Mouse (Mus musculus) hindbrain, embryonic 11.5 days (tissue): ENCODE data around the gene Zc3h7b. TPM values are rescaled to one million over a fixed set of nuclear protein-coding genes. Genes with fewer than 3 reads are reported as not detected.
"Not testable (repeated sequence)": the region's sequence is repeated elsewhere in the genome, so short reads cannot be mapped to it uniquely, and the experiment has no call there.

Source experiments
- ATAC-seq: fragments of 200-750 bp; cut with Nextera tagmentation; 2 replicates; pipeline ENCODE4 v1.8.0; 2017; ENCODE audit warnings: mild to moderate bottlenecking, moderate TSS enrichment, moderate library complexity; ENCODE audit not compliant: low FRiP score
- DNase-seq: peaks from one replicate; pipeline ENCODE4 v3.0.0-alpha.2; 2015; ENCODE audit warnings: low spot score
- H3K27ac ChIP-seq: fragments of 300-500 bp; sonication (generic); 2 replicates; pipeline ENCODE4 v1.5.1; 2014; ENCODE audit warnings: mild to moderate bottlenecking, low read depth, low read length
- H3K27me3 ChIP-seq: fragments of 300-500 bp; sonication (generic); 2 replicates; pipeline ENCODE4 v1.6.1; 2014; ENCODE audit warnings: mild to moderate bottlenecking, low read length, moderate library complexity, mixed read lengths; ENCODE audit not compliant: control insufficient read depth, insufficient read depth
- H3K36me3 ChIP-seq: fragments of 300-500 bp; sonication (generic); 2 replicates; pipeline ENCODE4 v1.6.1; 2014; ENCODE audit warnings: mild to moderate bottlenecking, low read length, moderate library complexity, mixed read lengths; ENCODE audit not compliant: control insufficient read depth, insufficient read depth
- H3K4me1 ChIP-seq: fragments of 300-500 bp; sonication (generic); replicated peaks from 2 replicates; pipeline ENCODE4 v1.6.1; 2014; ENCODE audit warnings: low read length, mixed read lengths; ENCODE audit not compliant: control insufficient read depth, insufficient read depth
- H3K4me2 ChIP-seq: fragments of 300-500 bp; sonication (generic); replicated peaks from 2 replicates; pipeline ENCODE4 v1.6.1; 2014; ENCODE audit warnings: mild to moderate bottlenecking, low read depth, low read length
- H3K4me3 ChIP-seq: fragments of 300-500 bp; sonication (generic); 2 replicates; pipeline ENCODE4 v1.5.1; 2014; ENCODE audit warnings: low read depth, low read length
- H3K9ac ChIP-seq: fragments of 300-500 bp; sonication (generic); 2 replicates; pipeline ENCODE4 v1.6.1; 2014; ENCODE audit warnings: low read depth, low read length
- H3K9me3 ChIP-seq: fragments of 300-500 bp; sonication (generic); 2 replicates; pipeline ENCODE4 v1.6.1; 2016; ENCODE audit warnings: low read length; ENCODE audit not compliant: control insufficient read depth
- WGBS: fragments of 180-500 bp; shearing (Covaris S2); extraction: QIAGEN DNeasy Blood & Tissue Kit; methylation state at CpG from one replicate; pipeline ENCODE4 v1.1.7; 2014; 5-methylcytosine and 5-hydroxymethylcytosine counted together
- polyA plus RNA-seq: library from polyadenylated mRNA; unstranded; fragments of >200 nt; fragmentation: Nextera tagmentation; extraction: Ambion mirVana; gene quantifications from 2 replicates; pipeline ENCODE4 v1.2.1, GENCODE M21; 2014

The Zc3h7b gene
- polyA plus RNA-seq, 1 experiment from 2014 or later: 52.6 TPM

GRCm38 (mm10) chr15:81725965-81726364, 18.9 kb upstream of the Zc3h7b start:
- H3K9me3 ChIP-seq: no peaks in the 10 kb centered on the region
- peaks cover 8% of the 10 kb centered on the region; the same call in 1 of the 2 replicates for H3K36me3 ChIP-seq
- DNase-seq (no peak), ATAC-seq (no peak)
- H3K4me2 ChIP-seq: no peak overlapping the region
- H3K9ac ChIP-seq: no peak overlapping the region
- H3K4me1 ChIP-seq: no peaks in the 10 kb centered on the region; the same call in none of the 2 replicates
- WGBS: 96% methylated on average over 8 of the region's 8 CpGs
- H3K27me3 ChIP-seq: no peaks in the 10 kb centered on the region
- H3K27ac ChIP-seq: no peak overlapping the region
- no peak overlapping the region for H3K4me3 ChIP-seq

GRCm38 (mm10) chr15:81729241-81729791, 15.5 kb upstream of the Zc3h7b start:
- WGBS: under 1% methylated on average over 47 of the region's 49 CpGs
- H3K27me3 ChIP-seq: no peaks in the 10 kb centered on the region
- peak; percentile 38 for ATAC-seq
- H3K27ac ChIP-seq: peak overlapping the region; percentile 58
- H3K4me1 ChIP-seq: no peaks in the 10 kb centered on the region; the same call in none of the 2 replicates
- H3K9ac ChIP-seq: peak overlapping the region; percentile 92
- H3K4me3 ChIP-seq: peak overlapping the region; percentile 100
- DNase-seq: peak; percentile 40
- no peaks in the 10 kb centered on the region for H3K9me3 ChIP-seq
- peaks cover 2% of the 10 kb centered on the region; the same call in 1 of the 2 replicates for H3K36me3 ChIP-seq
- H3K4me2 ChIP-seq: peak overlapping the region; percentile 90

GRCm38 (mm10) chr15:81729792-81730635, 14.8 kb upstream of the Zc3h7b start:
- Histone ChIP-seq H3K4me1 (no peaks in the 10 kb centered on the region; the same call in none of the 2 replicates), H3K27me3 (no peaks in the 10 kb centered on the region), H3K9ac (peak overlapping the region; percentile 92), H3K9me3 (no peaks in the 10 kb centered on the region), H3K27ac (peak overlapping the region; percentile 58; the same call in 1 of the 2 replicates), H3K4me2 (peak overlapping the region; percentile 90), H3K4me3 (peak overlapping the region; percentile 100), H3K36me3 (peaks cover 2% of the 10 kb centered on the region; the same call in 1 of the 2 replicates)
- WGBS: 5% methylated on average over 41 of the region's 41 CpGs
- ATAC-seq (peak; percentile 99), DNase-seq (peak; percentile 98)

GRCm38 (mm10) chr15:81735075-81735474, 9.8 kb upstream of the Zc3h7b start:
- no peaks in the 10 kb centered on the region for H3K4me1 ChIP-seq
- WGBS: 58% methylated on average over 3 of the region's 3 CpGs
- DNase-seq: no peak
- no peak overlapping the region for H3K9ac ChIP-seq
- no peak overlapping the region for H3K4me3 ChIP-seq
- no peak overlapping the region for H3K4me2 ChIP-seq
- no peaks in the 10 kb centered on the region for H3K9me3 ChIP-seq
- H3K27me3 ChIP-seq: no peaks in the 10 kb centered on the region
- no peak for ATAC-seq
- H3K36me3 ChIP-seq: no peaks in the 10 kb centered on the region
- no peak overlapping the region for H3K27ac ChIP-seq

- H3K4me2 ChIP-seq: no peak overlapping the region
- WGBS: 76% methylated on average over 3 of the region's 3 CpGs
Measured at GRCm38 (mm10) chr15:81739296-81739695, 5.6 kb upstream of the Zc3h7b start.

GRCm38 (mm10) chr15:81739924-81740323, 4.9 kb upstream of the Zc3h7b start:
- H3K9me3 ChIP-seq: no peaks in the 10 kb centered on the region
- no peak overlapping the region for H3K9ac ChIP-seq
- DNase-seq: no peak
- no peaks in the 10 kb centered on the region for H3K4me1 ChIP-seq
- ATAC-seq: no peak
- WGBS: 11% methylated on average over 2 of the region's 2 CpGs
- no peaks in the 10 kb centered on the region for H3K27me3 ChIP-seq
- H3K4me3 ChIP-seq: no peak overlapping the region
- no peaks in the 10 kb centered on the region for H3K36me3 ChIP-seq
- H3K27ac ChIP-seq: no peak overlapping the region
- no peak overlapping the region for H3K4me2 ChIP-seq

More at GRCm38 (mm10) chr15:81739296-81739695, 5.6 kb upstream of the Zc3h7b start:
- Histone ChIP-seq H3K4me3 (no peak overlapping the region), H3K27me3 (no peaks in the 10 kb centered on the region), H3K9me3 (no peaks in the 10 kb centered on the region), H3K27ac (no peak overlapping the region), H3K9ac (no peak overlapping the region), H3K36me3 (no peaks in the 10 kb centered on the region), H3K4me1 (no peaks in the 10 kb centered on the region)
- ATAC-seq (no peak), DNase-seq (no peak)

- H3K27me3 ChIP-seq, DNase-seq, H3K4me1 ChIP-seq, H3K36me3 ChIP-seq, H3K4me3 ChIP-seq, ATAC-seq, H3K27ac ChIP-seq, H3K4me2 ChIP-seq, H3K9ac ChIP-seq, H3K9me3 ChIP-seq: not testable (repeated sequence)
- WGBS: 19% methylated on average over 1 of the region's 2 CpGs
Measured at GRCm38 (mm10) chr15:81742368-81742767, 2.5 kb upstream of the Zc3h7b start.

GRCm38 (mm10) chr15:81745601-81746114, 801 bp downstream of the Zc3h7b start:
- under 1% methylated on average over 32 of the region's 33 CpGs for WGBS
- ATAC-seq (peak; percentile 87), DNase-seq (peak; percentile 84)
- H3K9ac ChIP-seq: peak overlapping the region; percentile 99
- peak overlapping the region; percentile 76 for H3K4me2 ChIP-seq
- no peaks in the 10 kb centered on the region; the same call in 1 of the 2 replicates for H3K4me1 ChIP-seq
- H3K9me3 ChIP-seq: no peaks in the 10 kb centered on the region
- H3K27me3 ChIP-seq: no peaks in the 10 kb centered on the region
- no peaks in the 10 kb centered on the region for H3K36me3 ChIP-seq
- H3K4me3 ChIP-seq: peak overlapping the region; percentile 90
- peak overlapping the region; percentile 90 for H3K27ac ChIP-seq
